Mouse (Mus musculus) lung, adult 18-20 months (tissue): ENCODE results near the gene Usp3.

Experiments used
- DNase-seq, 2 experiments: peaks; one replicate each; pipeline ENCODE4 v3.0.0; 2022; ENCODE audit warnings: mixed read lengths in 2 of 2

Usp3 gene

GRCm38 (mm10) chr9:66601006-66601405 lies 8.1 kb upstream of the Usp3 start:
- no peak for DNase-seq

- no peak for DNase-seq
These were observed 7.6 kb upstream of the Usp3 start for GRCm38 (mm10) chr9:66600551-66600950.

GRCm38 (mm10) chr9:66599577-66599976 lies 6.6 kb upstream of the Usp3 start:
- DNase-seq, result peak; percentile 79 to 80

GRCm38 (mm10) chr9:66598636-66599035 lies 5.7 kb upstream of the Usp3 start:
- DNase-seq, result no peak

GRCm38 (mm10) chr9:66597480-66598215 lies 4.7 kb upstream of the Usp3 start:
- no peak for DNase-seq

- DNase-seq, result no peak
These were observed 4.1 kb upstream of the Usp3 start for GRCm38 (mm10) chr9:66597076-66597475.

- DNase-seq, result peak in 1 of 2 experiments; percentile 40
These were observed 3.1 kb upstream of the Usp3 start for GRCm38 (mm10) chr9:66595722-66596675.

- peak; percentile 49 to 57 for DNase-seq
These were observed 1.1 kb upstream of the Usp3 start for GRCm38 (mm10) chr9:66594061-66594460.

GRCm38 (mm10) chr9:66593613-66593969 lies 649 bp upstream of the Usp3 start:
- DNase-seq, result no peak

GRCm38 (mm10) chr9:66591851-66592645 lies 894 bp downstream of the Usp3 start:
- DNase-seq, result peak; percentile 43 to 54

- DNase-seq, result no peak
These were observed 2.9 kb downstream of the Usp3 start for GRCm38 (mm10) chr9:66590051-66590450.

GRCm38 (mm10) chr9:66587016-66587415 lies 5.9 kb downstream of the Usp3 start:
- no peak for DNase-seq

GRCm38 (mm10) chr9:66586533-66586932 lies 6.4 kb downstream of the Usp3 start:
- no peak for DNase-seq

GRCm38 (mm10) chr9:66585191-66585590 lies 7.8 kb downstream of the Usp3 start:
- no peak for DNase-seq

GRCm38 (mm10) chr9:66584176-66584575 lies 8.8 kb downstream of the Usp3 start:
- no peak for DNase-seq

- DNase-seq, result no peak
These were observed 9.7 kb downstream of the Usp3 start for GRCm38 (mm10) chr9:66583244-66583643.

- DNase-seq, result no peak
These were observed 11.2 kb downstream of the Usp3 start for GRCm38 (mm10) chr9:66581694-66582093.

- DNase-seq, result no peak
These were observed 12.2 kb downstream of the Usp3 start for GRCm38 (mm10) chr9:66580722-66581121.

GRCm38 (mm10) chr9:66575878-66576238 lies 17.1 kb downstream of the Usp3 start:
- DNase-seq, result no peak

GRCm38 (mm10) chr9:66575041-66575877 lies 17.7 kb downstream of the Usp3 start:
- DNase-seq, result no peak

- DNase-seq, result no peak
These were observed 20.8 kb downstream of the Usp3 start for GRCm38 (mm10) chr9:66571986-66572700.

GRCm38 (mm10) chr9:66562215-66562614 lies 30.7 kb downstream of the Usp3 start:
- no peak for DNase-seq
